Mouse (Mus musculus) layer of hippocampus, postnatal 36 days (tissue): ENCODE data around the gene Ppard. TPM values are rescaled to one million over a fixed set of nuclear protein-coding genes. Genes with fewer than 3 reads are reported as not detected.
A peak's percentile ranks its signal among the peaks of the same experiment; 100 is the strongest.

Experiments
- DNase-seq, 2 experiments: peaks; one replicate each; pipeline ENCODE4 v3.0.0; 2022
- total RNA-seq, 2 experiments: library from RNA; stranded (reverse); gene quantifications; 2 replicates each; pipeline ENCODE4 v1.2.3; 2021

Ppard gene
- total RNA-seq, 2 experiments from 2014 or later, result 22.8 to 30.3 TPM

GRCm38 (mm10) chr17:28256651-28257328, 24.3 kb downstream of the Ppard start:
- DNase-seq, result no peak

GRCm38 (mm10) chr17:28258325-28258724, 25.8 kb downstream of the Ppard start:
- no peak for DNase-seq

DNA sequence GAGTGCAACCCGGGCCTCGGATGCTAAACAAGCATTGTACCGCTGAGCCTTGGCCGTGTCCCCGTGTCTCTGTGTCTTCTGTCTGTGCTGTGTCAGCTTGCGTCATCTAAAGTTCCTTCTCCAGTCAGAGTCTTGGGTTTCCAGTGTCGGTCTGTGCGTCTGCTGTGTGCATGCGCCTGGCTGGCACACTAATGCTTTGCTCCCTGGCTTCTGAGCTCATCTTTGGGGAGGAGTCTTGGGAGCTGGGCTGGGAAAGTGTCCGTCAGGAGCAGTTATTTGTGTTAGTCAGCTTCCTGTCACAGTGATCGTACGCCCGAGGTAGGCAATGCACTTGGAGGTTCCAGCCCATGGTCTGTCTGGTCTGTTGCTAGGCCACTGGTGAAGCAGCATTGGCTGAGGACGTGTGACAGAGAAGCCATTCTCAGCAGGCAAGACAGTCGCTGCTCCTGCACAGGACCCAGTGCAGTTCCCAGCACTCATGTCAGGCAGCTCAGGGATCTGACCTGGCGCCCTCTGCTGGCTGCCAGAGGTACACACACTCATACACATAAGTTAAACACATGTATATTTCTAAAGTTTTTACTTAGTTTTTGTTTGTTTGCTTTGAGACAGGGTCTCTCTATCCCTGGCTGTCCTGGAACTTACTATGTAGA, 27.5 kb downstream of the Ppard start:
- DNase-seq, result no peak

GRCm38 (mm10) chr17:28260543-28260909, 28.0 kb downstream of the Ppard start:
- DNase-seq, result no peak

DNA sequence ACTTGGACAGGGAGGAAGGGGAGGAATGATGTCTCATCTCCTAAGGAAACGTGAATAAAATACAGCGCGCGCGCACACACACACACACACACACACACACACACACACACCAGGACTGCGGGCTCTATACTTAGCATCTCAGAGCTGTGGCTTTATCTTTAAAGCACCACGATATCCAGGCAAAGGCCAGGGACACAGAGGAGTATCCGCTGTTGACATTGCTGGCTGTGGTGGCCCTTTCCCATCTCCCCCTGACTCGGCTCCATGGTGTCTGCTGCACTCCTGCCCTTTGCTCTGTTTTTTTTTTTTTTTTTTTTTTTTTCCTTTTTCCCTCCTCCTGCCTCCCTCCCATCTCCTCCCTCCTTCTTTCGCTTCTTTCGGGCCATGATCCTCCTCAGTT, 29.3 kb downstream of the Ppard start:
- no peak for DNase-seq

DNA sequence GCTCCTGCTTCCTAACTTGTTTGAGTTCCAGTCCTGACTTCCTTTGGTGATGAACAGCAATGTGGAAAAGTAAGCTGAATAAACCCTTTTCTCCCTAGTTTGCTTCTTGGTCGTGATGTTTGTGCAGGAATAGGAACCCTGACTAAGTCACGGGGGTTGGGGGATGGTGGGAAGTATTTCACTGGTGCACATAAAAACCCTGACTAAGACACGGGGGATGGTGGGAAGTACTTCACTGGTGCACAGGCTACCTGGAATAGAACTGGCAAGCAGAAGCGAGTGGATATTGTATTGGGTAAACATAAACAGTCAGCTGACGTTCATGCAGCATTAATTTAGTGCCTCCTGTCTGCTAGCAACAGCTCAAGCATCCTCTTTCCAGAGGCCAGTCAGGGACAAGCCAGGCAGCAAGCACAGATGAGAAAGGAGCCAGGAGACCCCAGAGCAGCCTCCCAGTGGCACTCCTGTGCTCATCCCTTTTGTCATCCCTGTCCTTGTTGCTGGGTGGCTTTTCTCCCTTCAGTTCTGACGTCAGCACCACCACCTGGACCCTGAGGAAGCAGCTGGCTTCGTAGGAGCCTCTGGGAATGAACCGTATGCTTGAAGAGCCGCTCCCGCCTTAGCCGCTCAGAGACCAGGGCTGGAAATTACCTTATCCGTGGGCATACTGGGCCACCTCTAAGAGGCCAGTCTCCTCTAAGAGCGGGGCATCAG, 30.8 kb downstream of the Ppard start:
- DNase-seq, result peak in 1 of 2 experiments; percentile 44

- no peak for DNase-seq
Observed at GRCm38 (mm10) chr17:28267251-28267650, 34.8 kb downstream of the Ppard start.

DNA sequence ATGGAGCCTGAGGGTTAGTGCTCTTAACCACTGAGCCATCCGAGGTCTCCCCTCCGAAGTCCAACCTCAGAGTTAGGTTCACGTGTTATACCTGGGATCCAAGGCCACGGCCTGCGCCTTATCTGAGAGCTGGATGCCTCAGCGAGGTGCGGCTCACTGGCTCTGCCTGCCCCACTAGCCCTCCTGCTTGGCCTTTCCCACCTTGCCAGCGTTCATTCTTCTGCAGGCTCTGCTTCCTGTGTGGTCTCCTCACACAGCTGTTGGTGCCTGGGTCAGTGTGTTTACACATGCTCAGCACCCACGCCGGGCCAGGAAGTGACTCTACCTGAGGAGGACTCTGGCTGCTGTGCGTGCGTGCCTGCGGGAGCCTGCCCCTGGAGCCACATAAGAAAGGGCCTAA, 37.7 kb downstream of the Ppard start:
- DNase-seq, result no peak

GRCm38 (mm10) chr17:28271537-28272266, 39.2 kb downstream of the Ppard start:
- DNase-seq, result no peak

GRCm38 (mm10) chr17:28272281-28272680, 39.8 kb downstream of the Ppard start:
- DNase-seq, result no peak

DNA sequence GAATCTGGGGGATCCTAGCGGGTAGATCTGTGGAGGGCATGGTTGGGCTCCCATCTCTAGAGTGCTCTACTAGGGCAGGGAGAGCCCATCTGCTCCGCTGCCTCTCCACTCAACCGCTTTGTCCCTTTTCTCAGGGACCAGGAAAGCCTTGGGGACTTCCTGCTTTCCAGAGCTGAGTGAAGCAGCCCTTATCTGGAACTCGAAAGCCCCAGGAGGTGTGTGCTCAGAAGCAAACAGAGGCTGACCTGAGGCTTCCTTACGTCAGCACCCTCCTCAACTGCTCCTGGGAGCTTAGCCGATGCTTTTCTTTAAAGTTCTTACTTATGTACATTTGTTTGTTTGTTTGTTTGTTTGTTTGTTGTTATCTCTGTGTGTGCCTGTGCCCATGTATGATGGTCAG, 40.3 kb downstream of the Ppard start:
- no peak for DNase-seq

GRCm38 (mm10) chr17:28274739-28275138, 42.2 kb downstream of the Ppard start:
- no peak for DNase-seq

DNA sequence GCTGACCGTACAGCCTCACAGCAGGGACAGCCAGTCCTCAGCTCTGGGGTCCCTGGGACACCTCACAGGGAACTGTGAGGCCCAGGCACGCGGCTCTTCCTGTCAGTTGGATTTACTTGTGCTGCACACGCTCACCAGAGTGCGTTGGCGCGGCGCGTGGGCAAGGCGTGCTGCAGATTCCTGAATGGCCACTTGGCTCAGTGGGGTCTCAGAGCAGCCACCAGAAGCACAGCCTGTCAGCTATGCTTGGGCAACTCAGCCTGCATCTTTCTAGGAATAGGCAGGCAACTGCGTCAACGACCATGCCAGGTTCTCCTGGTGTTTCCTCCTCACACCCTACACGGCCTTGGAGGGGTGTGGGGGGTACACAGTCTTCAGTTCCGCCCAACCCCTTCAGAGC, 44.7 kb downstream of the Ppard start:
- DNase-seq, result no peak

DNA sequence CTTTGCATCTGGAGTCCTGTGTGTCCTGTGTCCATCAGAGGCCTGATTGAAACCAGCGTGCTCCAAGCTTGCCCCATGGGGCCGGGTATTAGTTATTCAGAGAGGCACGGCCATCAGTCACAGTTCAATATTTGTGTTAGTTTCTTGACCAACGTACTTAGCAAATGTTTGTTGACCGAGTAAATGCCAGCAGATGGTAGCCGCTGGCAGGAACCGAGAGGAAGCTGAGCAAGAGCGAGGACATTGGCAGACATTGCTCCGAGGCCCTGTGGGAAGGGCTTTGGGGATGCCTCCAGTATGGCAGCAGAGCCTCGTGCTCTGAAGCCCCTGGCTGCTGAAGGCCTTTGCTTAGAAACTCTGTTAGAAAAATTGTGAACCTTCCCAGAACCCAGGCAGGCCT, 45.2 kb downstream of the Ppard start:
- DNase-seq, result no peak

DNA sequence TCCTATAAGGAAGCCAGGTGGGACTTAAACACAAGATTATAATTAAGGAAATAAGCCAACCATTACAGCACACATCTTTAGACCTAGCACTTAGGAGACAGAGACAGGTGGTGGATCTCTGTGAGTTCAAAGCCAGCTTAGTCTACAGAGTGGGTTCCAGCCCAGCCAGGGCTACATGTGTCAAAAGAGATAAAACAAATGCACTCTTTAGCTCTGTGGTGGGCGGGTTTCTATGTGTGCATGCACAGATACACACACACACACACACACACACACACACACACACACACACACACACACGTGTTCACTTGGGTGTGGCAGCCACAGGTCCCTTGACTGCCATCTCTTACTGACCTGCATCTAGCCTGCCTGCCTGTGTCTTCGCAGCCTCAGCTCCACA, 45.7 kb downstream of the Ppard start:
- no peak for DNase-seq

GRCm38 (mm10) chr17:28279236-28279635, 46.7 kb downstream of the Ppard start:
- no peak for DNase-seq

- DNase-seq, result no peak
Observed at GRCm38 (mm10) chr17:28279780-28280422, 47.4 kb downstream of the Ppard start.

GRCm38 (mm10) chr17:28280423-28280800, 47.9 kb downstream of the Ppard start:
- DNase-seq, result no peak

DNA sequence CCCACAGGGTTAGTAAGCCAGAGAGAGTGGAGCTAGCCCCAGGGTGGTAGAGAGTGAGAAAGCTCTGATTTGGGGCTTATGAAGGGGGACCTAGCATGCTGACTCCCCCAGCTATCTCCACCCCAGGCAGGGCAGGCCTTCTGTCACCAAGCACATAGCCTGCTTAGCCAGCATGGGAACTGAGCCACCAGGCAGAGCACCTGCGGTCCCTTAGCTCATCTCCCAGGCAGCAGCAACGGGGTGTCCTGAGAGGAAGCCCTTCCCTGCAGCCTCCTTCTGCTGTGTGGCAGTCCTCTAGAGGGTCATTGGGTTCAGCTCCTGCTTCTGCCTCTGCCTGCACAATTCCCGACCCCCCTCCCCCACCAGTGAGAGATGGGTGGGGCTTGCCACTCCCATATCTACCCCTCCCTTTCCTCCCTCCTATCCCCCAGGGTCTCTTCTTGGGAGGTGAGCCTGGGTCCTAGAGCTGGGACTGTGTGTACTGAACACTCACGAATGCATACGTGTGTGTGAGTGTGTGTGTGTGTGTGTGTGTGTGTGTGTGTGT, 48.4 kb downstream of the Ppard start:
- DNase-seq, result no peak

GRCm38 (mm10) chr17:28281866-28282441, 49.5 kb downstream of the Ppard start:
- no peak for DNase-seq

GRCm38 (mm10) chr17:28283199-28283598, 50.7 kb downstream of the Ppard start:
- no peak for DNase-seq

GRCm38 (mm10) chr17:28286133-28286532, 53.6 kb downstream of the Ppard start:
- DNase-seq, result no peak
